Mouse (Mus musculus) stomach, embryonic 16.5 days (tissue): Measurements from ENCODE around the gene Nid2. TPM values are rescaled to one million over a fixed set of nuclear protein-coding genes. Genes with fewer than 3 reads are reported as not detected.

ENCODE experiments used
- ATAC-seq: fragments of 200-750 bp; cut with Nextera tagmentation; 2 replicates; pipeline ENCODE4 v1.8.0; 2017; ENCODE audit warnings: moderate number of reproducible peaks, moderate TSS enrichment; ENCODE audit not compliant: insufficient read depth, low FRiP score
- H3K27ac ChIP-seq: fragments of 300-500 bp; sonication (generic); 2 replicates; pipeline ENCODE4 v1.5.1; 2014; ENCODE audit warnings: low read length
- H3K27me3 ChIP-seq: fragments of 300-500 bp; sonication (generic); 2 replicates; pipeline ENCODE4 v1.6.1; 2014; ENCODE audit warnings: low read length, control low read depth, mixed read lengths; ENCODE audit not compliant: control insufficient read depth, insufficient read depth
- H3K36me3 ChIP-seq: fragments of 300-500 bp; sonication (generic); 2 replicates; pipeline ENCODE4 v1.6.1; 2014; ENCODE audit warnings: low read length; ENCODE audit not compliant: control insufficient read depth, insufficient read depth
- H3K4me1 ChIP-seq: fragments of 300-500 bp; sonication (generic); 2 replicates; pipeline ENCODE4 v1.6.1; 2014; ENCODE audit warnings: low read length, control low read depth, mixed read lengths; ENCODE audit not compliant: control insufficient read depth, insufficient read depth
- H3K4me2 ChIP-seq: fragments of 300-500 bp; sonication (generic); 2 replicates; pipeline ENCODE4 v1.6.1; 2014; ENCODE audit warnings: low read depth, low read length, mixed read lengths
- H3K4me3 ChIP-seq: fragments of 300-500 bp; sonication (generic); replicated peaks from 2 replicates; pipeline ENCODE4 v1.5.1; 2014; ENCODE audit warnings: mild to moderate bottlenecking, low read length
- H3K9ac ChIP-seq: fragments of 300-500 bp; sonication (generic); 2 replicates; pipeline ENCODE4 v1.6.1; 2014; ENCODE audit warnings: low read length
- H3K9me3 ChIP-seq: fragments of 300-500 bp; sonication (generic); replicated peaks from 2 replicates; pipeline ENCODE4 v1.6.1; 2016; ENCODE audit warnings: low read length, control low read depth; ENCODE audit not compliant: control insufficient read depth
- WGBS: fragments of 180-500 bp; shearing (Covaris S2); extraction: QIAGEN DNeasy Blood & Tissue Kit; methylation state at CpG from one replicate; pipeline ENCODE4 v1.1.7; 2014; 5-methylcytosine and 5-hydroxymethylcytosine counted together
- polyA plus RNA-seq: library from polyadenylated mRNA; unstranded; fragments of >200 nt; fragmentation: Nextera tagmentation; extraction: Ambion mirVana; gene quantifications from 2 replicates; pipeline ENCODE4 v1.2.1, GENCODE M21; 2015

Nid2 gene
- polyA plus RNA-seq, 1 experiment from 2014 or later = 94.3 TPM

DNA sequence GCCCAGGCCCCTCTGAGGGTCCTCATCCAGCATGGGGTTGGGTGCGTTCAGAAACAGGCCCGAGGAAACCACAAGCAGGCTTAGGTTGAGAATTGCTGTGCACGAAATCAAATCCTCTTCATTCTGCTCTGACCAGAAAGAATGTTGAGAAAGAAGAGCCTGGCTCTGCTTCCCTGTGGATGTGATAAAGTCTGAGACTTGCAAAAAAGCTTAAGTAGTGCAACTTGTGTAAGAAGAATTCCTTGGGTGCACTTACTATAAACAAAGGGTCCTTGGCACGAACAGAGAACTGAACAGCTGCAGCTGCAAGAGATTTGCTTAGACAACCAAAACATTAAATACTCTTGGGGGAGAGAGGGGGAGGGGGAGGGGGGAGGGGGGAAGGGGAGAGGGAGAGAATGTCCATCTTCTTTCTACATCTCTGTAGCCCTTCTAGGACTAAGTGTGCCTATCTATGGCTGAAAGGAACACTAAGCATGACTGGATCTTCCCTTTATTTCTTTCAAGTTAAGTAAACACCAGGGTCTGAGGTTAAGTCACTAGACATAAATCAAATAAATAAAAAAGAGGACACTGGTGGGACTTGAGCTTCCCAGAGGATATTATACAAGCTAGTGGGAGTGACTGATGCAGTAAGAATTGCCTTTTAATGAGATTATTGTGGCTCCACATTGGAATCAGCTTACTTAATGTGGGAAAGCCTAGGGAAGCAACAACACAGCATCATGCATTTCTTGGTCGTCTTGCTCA, 12.8 kb upstream of the Nid2 start:
- Histone ChIP-seq H3K4me3 (no peak overlapping the region), H3K4me1 (peaks cover 16% of the 10 kb centered on the region), H3K9ac (peak overlapping the region; percentile 56; the same call in 1 of the 2 replicates), H3K36me3 (no peaks in the 10 kb centered on the region), H3K4me2 (no peak overlapping the region), H3K27ac (peak overlapping the region; percentile 94), H3K9me3 (no peaks in the 10 kb centered on the region), H3K27me3 (no peaks in the 10 kb centered on the region)
- peak; percentile 61 for ATAC-seq
- WGBS = 25% methylated on average over 5 of the region's 5 CpGs

DNA sequence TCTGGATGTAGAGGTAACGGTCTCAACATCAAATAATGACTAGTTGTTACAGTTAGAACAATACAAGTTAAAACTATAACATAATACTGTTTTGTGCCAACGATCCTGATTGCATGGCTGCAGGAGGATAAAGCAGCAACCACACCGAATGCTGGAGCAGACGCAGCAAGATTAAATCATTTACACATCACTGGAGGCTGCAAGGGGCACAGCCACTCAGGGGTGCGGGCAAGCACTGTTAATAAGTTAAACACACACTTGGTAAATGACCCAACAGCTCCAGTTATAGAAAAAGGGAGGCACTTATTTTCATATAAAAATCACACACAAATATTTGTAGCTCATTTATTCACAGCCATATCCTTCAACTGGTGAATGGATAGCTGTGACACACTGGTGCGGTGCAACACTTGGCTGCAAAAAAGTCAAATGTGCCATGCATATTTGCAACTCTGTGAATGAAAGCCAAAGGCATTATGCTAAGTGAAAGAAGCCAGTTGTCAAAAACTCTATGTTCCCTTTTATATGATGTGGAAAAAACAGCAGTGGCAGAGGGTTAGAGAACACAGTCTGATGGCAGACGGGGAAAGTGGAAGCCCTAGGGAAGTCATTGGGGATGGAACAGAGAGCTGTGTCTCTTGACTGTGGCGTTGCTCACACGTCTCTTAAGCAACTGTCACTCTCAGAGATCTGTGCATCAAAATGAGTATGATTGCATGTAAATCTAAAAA, 11.5 kb upstream of the Nid2 start:
- Histone ChIP-seq H3K27ac (no peak overlapping the region), H3K4me3 (no peak overlapping the region), H3K4me2 (no peak overlapping the region), H3K9me3 (no peaks in the 10 kb centered on the region), H3K27me3 (no peaks in the 10 kb centered on the region), H3K36me3 (no peaks in the 10 kb centered on the region), H3K9ac (no peak overlapping the region), H3K4me1 (peaks cover 9% of the 10 kb centered on the region)
- no peak for ATAC-seq
- 76% methylated on average over 9 of the region's 9 CpGs for WGBS

DNA sequence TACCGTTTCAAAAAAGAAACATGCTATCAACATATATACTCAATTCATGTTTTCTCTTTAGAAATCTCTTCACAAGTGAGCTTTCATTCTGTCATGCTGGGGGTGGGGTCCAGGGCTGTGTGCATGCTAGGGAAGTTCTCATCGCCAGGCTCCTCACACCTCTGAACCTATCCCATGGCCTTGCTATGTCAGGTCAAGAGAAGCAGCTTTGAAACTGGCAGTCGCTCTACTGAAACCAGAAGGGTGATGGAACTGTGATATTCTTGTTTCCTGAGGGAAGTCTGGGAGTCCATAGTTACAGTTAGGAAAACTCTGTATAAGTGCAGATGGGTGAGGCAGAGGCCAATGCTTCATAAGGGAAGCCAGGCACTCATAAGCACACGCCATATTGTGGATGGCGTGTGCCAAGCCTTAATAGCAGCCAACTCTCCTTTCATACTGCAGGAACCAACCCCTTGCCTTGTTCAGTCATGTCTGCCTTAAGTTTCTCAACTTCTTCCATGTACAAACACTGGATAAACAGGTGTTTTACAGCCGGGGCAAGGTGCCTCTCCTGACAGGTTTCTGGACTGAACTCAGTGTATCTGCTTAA, 10.8 kb upstream of the Nid2 start:
- Histone ChIP-seq H3K4me2 (no peak overlapping the region), H3K9ac (no peak overlapping the region), H3K27me3 (no peaks in the 10 kb centered on the region), H3K4me3 (no peak overlapping the region), H3K27ac (no peak overlapping the region), H3K9me3 (no peaks in the 10 kb centered on the region), H3K4me1 (peaks cover 9% of the 10 kb centered on the region), H3K36me3 (no peaks in the 10 kb centered on the region)
- WGBS = 78% methylated on average over 6 of the region's 6 CpGs
- no peak for ATAC-seq

DNA sequence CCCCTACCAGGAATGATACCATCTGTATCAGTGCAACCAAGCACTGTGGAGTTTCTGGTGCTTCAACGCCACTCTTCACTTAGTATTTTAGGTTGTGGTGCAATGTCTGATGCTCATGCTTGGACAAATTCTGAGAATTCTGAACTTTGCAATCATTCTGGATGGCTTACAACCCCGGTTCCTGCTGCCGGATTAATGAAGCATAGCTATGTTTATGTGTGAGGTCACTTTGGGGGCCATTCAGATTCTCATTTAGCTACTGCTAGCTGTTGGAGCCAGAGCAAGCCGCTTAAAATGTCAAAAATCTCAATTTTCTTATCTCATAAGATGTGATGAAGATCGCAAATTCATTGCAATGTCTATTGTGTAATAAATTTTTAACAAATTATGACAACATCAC, 6.2 kb upstream of the Nid2 start:
- no peaks in the 10 kb centered on the region for H3K27me3 ChIP-seq
- no peak overlapping the region for H3K27ac ChIP-seq
- no peak for ATAC-seq
- H3K9ac ChIP-seq = no peak overlapping the region
- H3K36me3 ChIP-seq = no peaks in the 10 kb centered on the region
- H3K4me3 ChIP-seq = no peak overlapping the region
- no peaks in the 10 kb centered on the region for H3K9me3 ChIP-seq
- H3K4me2 ChIP-seq = no peak overlapping the region
- WGBS = 64% methylated on average over 5 of the region's 5 CpGs
- no peaks in the 10 kb centered on the region for H3K4me1 ChIP-seq

DNA sequence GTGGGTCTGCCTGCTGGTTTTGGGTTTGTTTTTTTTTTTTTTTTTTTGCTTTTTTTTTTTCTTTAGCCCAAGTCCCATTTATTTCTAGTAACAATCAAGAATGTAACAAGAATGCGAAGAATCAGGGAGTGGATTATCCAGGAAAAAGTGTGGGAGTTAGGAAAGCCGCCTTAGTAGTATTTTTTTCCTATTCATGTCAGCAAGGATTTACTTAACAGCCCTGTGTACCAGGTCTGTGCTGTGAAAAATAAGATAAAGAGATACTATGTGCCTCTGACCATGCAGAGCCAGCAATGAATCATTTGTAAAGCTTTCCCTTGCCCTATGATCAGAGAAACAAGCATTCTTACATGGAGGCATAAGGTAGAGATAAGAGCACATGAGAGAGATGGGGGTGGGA, 4.8 kb upstream of the Nid2 start:
- no peaks in the 10 kb centered on the region for H3K9me3 ChIP-seq
- H3K27me3 ChIP-seq = no peaks in the 10 kb centered on the region
- ATAC-seq = no peak
- H3K36me3 ChIP-seq = no peaks in the 10 kb centered on the region
- H3K4me1 ChIP-seq = peaks cover 10% of the 10 kb centered on the region
- no peak overlapping the region for H3K27ac ChIP-seq
- 61% methylated on average over 2 of the region's 2 CpGs for WGBS
- no peak overlapping the region for H3K4me3 ChIP-seq
- H3K9ac ChIP-seq = no peak overlapping the region
- H3K4me2 ChIP-seq = no peak overlapping the region

DNA sequence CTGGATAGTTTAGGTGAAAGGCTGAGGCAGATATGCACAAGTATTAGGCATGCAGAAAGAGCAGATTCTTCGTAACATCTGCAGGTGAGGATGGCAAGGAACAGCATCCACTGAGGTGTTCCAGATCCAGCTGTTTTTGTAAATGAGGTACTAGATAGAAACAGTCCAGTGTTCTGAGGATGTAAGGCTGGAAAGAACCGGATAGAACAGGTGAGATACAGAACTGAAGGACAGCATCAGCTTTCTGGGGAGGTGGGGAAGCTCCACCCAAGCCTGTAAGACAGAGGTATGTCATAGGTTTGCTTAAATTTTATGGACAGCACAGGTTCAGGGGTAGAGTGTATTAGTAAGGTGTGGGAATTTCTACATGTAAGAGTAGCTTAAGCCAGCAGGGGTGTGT, 4.3 kb upstream of the Nid2 start:
- 74% methylated on average over 2 of the region's 2 CpGs for WGBS
- no peak overlapping the region for H3K9ac ChIP-seq
- H3K9me3 ChIP-seq = no peaks in the 10 kb centered on the region
- no peak overlapping the region for H3K27ac ChIP-seq
- H3K4me2 ChIP-seq = no peak overlapping the region
- no peak for ATAC-seq
- no peak overlapping the region for H3K4me3 ChIP-seq
- no peaks in the 10 kb centered on the region for H3K27me3 ChIP-seq
- peaks cover 10% of the 10 kb centered on the region for H3K4me1 ChIP-seq
- no peaks in the 10 kb centered on the region for H3K36me3 ChIP-seq

DNA sequence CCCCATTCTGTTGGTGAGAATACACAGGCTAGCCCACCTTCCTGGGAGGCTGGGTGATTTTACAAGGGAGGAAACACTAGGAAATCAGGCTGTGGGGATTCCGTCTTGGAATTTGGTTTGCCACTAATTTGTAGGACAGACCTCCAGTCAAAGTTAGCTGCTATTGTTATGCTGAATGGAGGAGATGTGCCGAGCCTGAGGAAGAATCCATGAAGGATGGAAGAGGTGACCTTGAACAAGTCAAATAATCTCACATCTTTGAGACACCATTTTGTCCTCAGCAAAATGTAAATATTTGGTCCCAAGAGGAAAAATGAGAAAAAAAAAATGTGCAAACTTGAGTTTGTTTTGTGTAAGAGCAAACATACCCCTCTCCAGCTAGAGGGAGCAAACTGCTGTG, 1.3 kb upstream of the Nid2 start:
- 49% methylated on average over 2 of the region's 2 CpGs for WGBS
- peak overlapping the region; percentile 77; the same call in 1 of the 2 replicates for H3K27ac ChIP-seq

DNA sequence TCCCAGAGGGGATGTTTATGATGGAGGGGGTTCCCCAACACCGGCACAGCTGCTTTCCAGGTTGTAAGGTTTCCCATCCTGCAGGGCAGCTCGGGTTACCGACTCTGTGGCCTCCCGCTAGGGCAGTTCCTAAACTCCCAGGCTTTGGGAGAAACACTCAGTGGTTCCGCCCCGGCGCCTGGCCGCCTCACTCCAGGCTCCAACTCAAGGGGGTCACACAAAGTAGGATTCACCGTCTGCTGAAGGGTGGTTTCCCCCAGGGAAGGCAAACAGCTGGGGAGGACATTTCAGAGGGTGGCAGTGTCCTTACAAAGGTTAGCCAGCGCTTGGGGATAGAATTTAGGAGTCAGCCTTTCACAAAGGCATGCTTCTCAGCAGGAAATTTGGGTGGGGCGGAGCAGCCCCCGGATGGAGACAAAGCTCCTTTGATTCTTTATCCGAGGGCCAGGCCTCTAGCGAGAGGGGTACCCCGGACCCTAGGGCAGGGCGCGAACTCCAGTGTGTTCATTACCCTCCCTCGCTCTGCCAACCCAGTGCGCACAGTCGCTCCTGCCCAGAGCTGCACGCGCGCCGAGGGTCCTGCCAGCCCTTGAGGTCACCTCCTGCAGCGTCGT, 547 bp upstream of the Nid2 start:
- H3K27ac ChIP-seq = peak overlapping the region; percentile 77
- H3K36me3 ChIP-seq = no peaks in the 10 kb centered on the region
- H3K27me3 ChIP-seq = no peaks in the 10 kb centered on the region
- ATAC-seq = peak; percentile 64; the same call in 1 of the 2 replicates
- H3K9me3 ChIP-seq = no peaks in the 10 kb centered on the region
- H3K4me3 ChIP-seq = peak overlapping the region; percentile 64
- WGBS = 4% methylated on average over 26 of the region's 26 CpGs
- peaks cover 10% of the 10 kb centered on the region for H3K4me1 ChIP-seq
- H3K4me2 ChIP-seq = peak overlapping the region; percentile 77
- peak overlapping the region; percentile 71 for H3K9ac ChIP-seq

More for the DNA sequence above, 1.3 kb upstream of the Nid2 start:
- no peak overlapping the region for H3K4me2 ChIP-seq
- no peak overlapping the region for H3K4me3 ChIP-seq
- no peaks in the 10 kb centered on the region for H3K27me3 ChIP-seq
- H3K9me3 ChIP-seq = no peaks in the 10 kb centered on the region
- H3K4me1 ChIP-seq = peaks cover 10% of the 10 kb centered on the region
- ATAC-seq = no peak
- H3K9ac ChIP-seq = no peak overlapping the region
- no peaks in the 10 kb centered on the region for H3K36me3 ChIP-seq

DNA sequence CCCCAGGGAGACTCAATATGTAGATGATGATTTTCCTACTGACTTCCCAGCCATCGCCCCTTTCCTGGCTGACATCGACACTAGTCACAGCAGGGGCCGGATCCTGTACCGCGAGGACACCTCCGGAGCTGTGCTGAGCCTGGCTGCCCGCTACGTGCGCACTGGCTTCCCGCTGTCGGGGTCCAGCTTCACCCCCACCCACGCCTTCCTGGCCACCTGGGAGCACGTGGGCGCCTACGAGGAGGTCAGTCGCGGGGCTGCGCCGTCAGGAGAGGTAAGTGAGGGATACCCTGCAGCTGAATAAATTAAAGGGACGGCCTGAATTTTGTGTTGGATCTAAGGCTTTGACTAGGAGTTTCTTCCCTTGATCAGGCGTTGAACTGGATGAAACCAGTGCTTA, 1.2 kb downstream of the Nid2 start:
- peak overlapping the region; percentile 64 for H3K4me3 ChIP-seq
- H3K4me1 ChIP-seq = peaks cover 10% of the 10 kb centered on the region
- ATAC-seq = no peak
- no peaks in the 10 kb centered on the region for H3K27me3 ChIP-seq
- no peak overlapping the region for H3K27ac ChIP-seq
- no peaks in the 10 kb centered on the region for H3K36me3 ChIP-seq
- no peaks in the 10 kb centered on the region for H3K9me3 ChIP-seq
- H3K9ac ChIP-seq = peak overlapping the region; percentile 74
- WGBS = 7% methylated on average over 21 of the region's 21 CpGs
- H3K4me2 ChIP-seq = peak overlapping the region; percentile 77
